8 mouse cellular contexts compared by ENCODE assay signal in genomic region chr9:113645153-113645836, GRCm38 (mm10).
DNase-seq lines count a peak whose midpoint lies in the region; ATAC-seq and TF ChIP-seq lines count a peak whose summit lies in the region.

No protein-coding gene starts in this region.

- no peak overlapping the region for H3K4me3 ChIP-seq in intestine, embryonic 14.5 days (ENCODE audit: low read depth, low read length)
- no peak overlapping the region for H3K4me3 ChIP-seq in intestine, embryonic 15.5 days (replicated peaks)
- H3K4me3 ChIP-seq in hindbrain, postnatal 0 days (ENCODE audit: low read length) = no peak overlapping the region
- H3K4me3 ChIP-seq in midbrain, embryonic 14.5 days (replicated peaks; ENCODE audit: low read depth, low read length) = no peak overlapping the region

- peak; percentile 85 for TF ChIP-seq CTCF in hindbrain, postnatal 0 days (IDR thresholded peaks at IDR 0.05; ENCODE audit: low read depth)

- no peaks in the 10 kb centered on the region for H3K4me1 ChIP-seq in intestine, embryonic 14.5 days (replicated peaks; ENCODE audit: control insufficient read depth, insufficient read depth, low read length)
- H3K4me1 ChIP-seq in intestine, embryonic 15.5 days (replicated peaks) = no peaks in the 10 kb centered on the region
- 0 out of 2 replicates have a peak, but pooled peaks cover 3% of the 10 kb centered on the region for H3K4me1 ChIP-seq in hindbrain, postnatal 0 days (ENCODE audit: insufficient read depth, low read length)
- no peaks in the 10 kb centered on the region for H3K4me1 ChIP-seq in midbrain, embryonic 14.5 days (ENCODE audit: control insufficient read depth, insufficient read depth, low read length)

- H3K27me3 ChIP-seq in intestine, embryonic 14.5 days (replicated peaks; ENCODE audit: control insufficient read depth, insufficient read depth, low read length) = no peaks in the 10 kb centered on the region
- no peaks in the 10 kb centered on the region for H3K27me3 ChIP-seq in intestine, embryonic 15.5 days (replicated peaks)
- no peaks in the 10 kb centered on the region for H3K27me3 ChIP-seq in hindbrain, postnatal 0 days (ENCODE audit: insufficient read depth, low read length)
- no peaks in the 10 kb centered on the region for H3K27me3 ChIP-seq in midbrain, embryonic 14.5 days (ENCODE audit: control insufficient read depth, insufficient read depth, low read length)

- H3K36me3 ChIP-seq in intestine, embryonic 14.5 days (ENCODE audit: control insufficient read depth, insufficient read depth, low read length) = no peaks in the 10 kb centered on the region
- no peaks in the 10 kb centered on the region for H3K36me3 ChIP-seq in intestine, embryonic 15.5 days
- H3K36me3 ChIP-seq in hindbrain, postnatal 0 days (ENCODE audit: insufficient read depth, low read length) = no peaks in the 10 kb centered on the region
- H3K36me3 ChIP-seq in midbrain, embryonic 14.5 days (ENCODE audit: control insufficient read depth, insufficient read depth, low read length) = no peaks in the 10 kb centered on the region

- no peak overlapping the region for H3K27ac ChIP-seq in intestine, embryonic 14.5 days (ENCODE audit: low read depth)
- H3K27ac ChIP-seq in intestine, embryonic 15.5 days = no peak overlapping the region
- no peak overlapping the region for H3K27ac ChIP-seq in hindbrain, postnatal 0 days
- no peak overlapping the region for H3K27ac ChIP-seq in midbrain, embryonic 14.5 days (replicated peaks; ENCODE audit: low read depth, low read length)

- H3K9me3 ChIP-seq in intestine, embryonic 14.5 days (ENCODE audit: control insufficient read depth, low read length) = no peaks in the 10 kb centered on the region
- H3K9me3 ChIP-seq in intestine, embryonic 15.5 days = no peaks in the 10 kb centered on the region
- no peaks in the 10 kb centered on the region for H3K9me3 ChIP-seq in hindbrain, postnatal 0 days (ENCODE audit: low read length)
- no peaks in the 10 kb centered on the region for H3K9me3 ChIP-seq in midbrain, embryonic 14.5 days (ENCODE audit: control insufficient read depth, low read length)

- H3K4me2 ChIP-seq in intestine, embryonic 14.5 days (ENCODE audit: low read length) = no peak overlapping the region
- H3K4me2 ChIP-seq in intestine, embryonic 15.5 days (replicated peaks) = no peak overlapping the region
- no peak overlapping the region for H3K4me2 ChIP-seq in hindbrain, postnatal 0 days (ENCODE audit: low read depth, low read length)
- no peak overlapping the region for H3K4me2 ChIP-seq in midbrain, embryonic 14.5 days (ENCODE audit: low read length)

- 23% methylated on average over 10 of the region's 11 CpGs for WGBS in intestine, embryonic 14.5 days
- WGBS in intestine, embryonic 15.5 days = 19% methylated on average over 9 of the region's 11 CpGs
- 20% methylated on average over 9 of the region's 11 CpGs for WGBS in hindbrain, postnatal 0 days
- WGBS in midbrain, embryonic 14.5 days = 28% methylated on average over 7 of the region's 11 CpGs

- no peak overlapping the region for H3K9ac ChIP-seq in intestine, embryonic 14.5 days (ENCODE audit: low read length)
- no peak overlapping the region for H3K9ac ChIP-seq in intestine, embryonic 15.5 days
- H3K9ac ChIP-seq in hindbrain, postnatal 0 days (replicated peaks; ENCODE audit: low read length) = no peak overlapping the region
- H3K9ac ChIP-seq in midbrain, embryonic 14.5 days (replicated peaks; ENCODE audit: low read length) = no peak overlapping the region

- peak; percentile 25; the same call in 1 of the 2 replicates for ATAC-seq in intestine, embryonic 14.5 days (replicated peaks; ENCODE audit: low FRiP score, low TSS enrichment, low read depth)
- ATAC-seq in intestine, embryonic 15.5 days = no peak; the same call in 1 of the 2 replicates
- ATAC-seq in hindbrain, postnatal 0 days = peak; percentile 49
- peak; percentile 43; the same call in 1 of the 2 replicates for ATAC-seq in midbrain, embryonic 14.5 days (ENCODE audit: low FRiP score, low TSS enrichment)

- DNase-seq in intestine, embryonic 14.5 days (ENCODE audit: low spot score) = peak; percentile 81
- DNase-seq in cerebellum, adult 18-20 months = peak; percentile 71 to 81
- DNase-seq in forelimb bud, embryonic 11.5 days (ENCODE audit: low read depth, low spot score) = peak; percentile 78
- peak; percentile 92 for DNase-seq in hindbrain, postnatal 0 days (ENCODE audit: low spot score)
- peak; percentile 56 to 74 for DNase-seq in left cerebral cortex, adult 8-10 months (ENCODE audit: low spot score in 2 of 2)
- peak; percentile 93 for DNase-seq in midbrain, embryonic 14.5 days
- peak; percentile 26 to 61 for DNase-seq in spleen, postnatal 10 days (ENCODE audit: low spot score in 2 of 2)
